Mouse (Mus musculus): ENCODE measurements around the gene Hoxa11.

Gene Hoxa11

GRCm38 (mm10) chr6:52206882-52207683, 38.5 kb downstream of the Hoxa11 start:
- no peak for DNase-seq (ENCODE audit: low spot score)

- DNase-seq (ENCODE audit: low spot score): no peak
Observed at GRCm38 (mm10) chr6:52205638-52206621, 39.7 kb downstream of the Hoxa11 start.

GRCm38 (mm10) chr6:52205221-52205620, 40.4 kb downstream of the Hoxa11 start:
- DNase-seq (ENCODE audit: low spot score): no peak

- no peak for DNase-seq (ENCODE audit: low spot score)
Observed at GRCm38 (mm10) chr6:52204050-52204752, 41.4 kb downstream of the Hoxa11 start, which contains the start of gene Hoxa5. Gene Hoxa5, minus strand, starts transcription at chr6:52204587.

GRCm38 (mm10) chr6:52203371-52204049, 42.1 kb downstream of the Hoxa11 start:
- no peak for DNase-seq (ENCODE audit: low spot score)

- DNase-seq (ENCODE audit: low spot score): no peak
Observed at GRCm38 (mm10) chr6:52203121-52203370, 42.6 kb downstream of the Hoxa11 start.

- DNase-seq (ENCODE audit: low spot score): no peak
Observed at GRCm38 (mm10) chr6:52202362-52203120, 43.1 kb downstream of the Hoxa11 start.

GRCm38 (mm10) chr6:52201269-52201668, 44.3 kb downstream of the Hoxa11 start:
- no peak for DNase-seq (ENCODE audit: low spot score)

- DNase-seq (ENCODE audit: low spot score): no peak
Observed at GRCm38 (mm10) chr6:52200751-52201250, 44.8 kb downstream of the Hoxa11 start.

GRCm38 (mm10) chr6:52200073-52200750, 45.4 kb downstream of the Hoxa11 start:
- no peak for DNase-seq (ENCODE audit: low spot score)

- no peak for DNase-seq (ENCODE audit: low spot score)
Observed at GRCm38 (mm10) chr6:52197271-52197670, 48.3 kb downstream of the Hoxa11 start.

- DNase-seq (ENCODE audit: low spot score): no peak
Observed at GRCm38 (mm10) chr6:52196811-52197210, 48.8 kb downstream of the Hoxa11 start.

- DNase-seq (ENCODE audit: low spot score): no peak
Observed at GRCm38 (mm10) chr6:52194690-52195089, 50.9 kb downstream of the Hoxa11 start.
